Mouse (Mus musculus): Measurements from ENCODE around the gene Dgcr2. TPM values are rescaled to one million over a fixed set of nuclear protein-coding genes. Genes with fewer than 3 reads are reported as not detected.

The Dgcr2 gene
- 51.8 TPM for polyA plus RNA-seq (2017; shearing (Covaris generic))

DNA sequence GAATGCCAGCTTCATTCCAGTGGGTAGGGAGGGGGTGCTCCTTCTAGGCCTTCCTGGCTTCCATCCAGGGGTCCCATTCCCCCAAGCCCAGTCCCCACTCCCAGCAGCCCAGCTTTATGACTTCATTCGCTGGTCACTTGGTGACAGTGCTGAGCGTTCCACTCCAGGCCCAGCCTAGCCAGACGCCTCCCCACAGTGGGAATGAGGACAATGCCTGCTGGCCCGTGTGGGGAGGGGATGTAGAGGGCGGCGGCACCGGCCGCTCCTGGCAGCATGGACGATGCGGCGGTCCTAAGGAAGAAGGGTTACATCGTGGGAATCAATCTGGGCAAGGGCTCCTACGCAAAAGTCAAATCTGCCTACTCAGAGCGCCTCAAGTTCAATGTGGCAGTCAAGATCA lies at the start of gene Dgcr2, which contains the start of gene Tssk2:
TSS of gene Dgcr2 (minus strand) at position 101 of the 400 bp plus-strand sequence.
TSS of gene Tssk2 (plus strand) at position 176 of the 400 bp plus-strand sequence.

DNA sequence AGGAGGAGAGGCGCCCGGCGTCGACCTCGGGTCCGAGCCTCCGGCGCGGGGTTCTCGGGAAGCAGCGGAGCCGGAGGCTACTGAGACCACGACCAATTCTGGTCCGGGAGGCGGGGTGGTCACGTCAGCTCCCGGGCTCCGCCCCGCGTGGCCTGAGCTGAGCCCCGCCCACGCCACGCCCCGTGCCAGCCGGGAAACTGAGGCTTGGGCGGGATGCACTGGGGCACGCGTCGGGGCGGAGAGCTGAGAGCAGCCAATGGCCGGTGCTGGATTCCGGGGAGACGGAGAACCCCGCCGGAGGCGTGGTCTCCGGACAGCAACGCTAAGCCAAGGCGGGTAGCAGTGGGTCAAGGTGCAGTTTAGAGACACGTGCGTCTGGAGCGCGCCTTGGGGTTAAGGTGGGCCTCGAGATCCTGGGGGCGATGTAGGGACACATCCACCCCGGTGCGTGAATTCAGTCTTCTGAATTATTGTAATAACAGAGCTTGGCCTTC lies 29.8 kb upstream of the Dgcr2 start, which contains the start of gene Slc25a1:
TSS of gene Slc25a1 (minus strand) at position 133 of the 494 bp plus-strand sequence.

DNA sequence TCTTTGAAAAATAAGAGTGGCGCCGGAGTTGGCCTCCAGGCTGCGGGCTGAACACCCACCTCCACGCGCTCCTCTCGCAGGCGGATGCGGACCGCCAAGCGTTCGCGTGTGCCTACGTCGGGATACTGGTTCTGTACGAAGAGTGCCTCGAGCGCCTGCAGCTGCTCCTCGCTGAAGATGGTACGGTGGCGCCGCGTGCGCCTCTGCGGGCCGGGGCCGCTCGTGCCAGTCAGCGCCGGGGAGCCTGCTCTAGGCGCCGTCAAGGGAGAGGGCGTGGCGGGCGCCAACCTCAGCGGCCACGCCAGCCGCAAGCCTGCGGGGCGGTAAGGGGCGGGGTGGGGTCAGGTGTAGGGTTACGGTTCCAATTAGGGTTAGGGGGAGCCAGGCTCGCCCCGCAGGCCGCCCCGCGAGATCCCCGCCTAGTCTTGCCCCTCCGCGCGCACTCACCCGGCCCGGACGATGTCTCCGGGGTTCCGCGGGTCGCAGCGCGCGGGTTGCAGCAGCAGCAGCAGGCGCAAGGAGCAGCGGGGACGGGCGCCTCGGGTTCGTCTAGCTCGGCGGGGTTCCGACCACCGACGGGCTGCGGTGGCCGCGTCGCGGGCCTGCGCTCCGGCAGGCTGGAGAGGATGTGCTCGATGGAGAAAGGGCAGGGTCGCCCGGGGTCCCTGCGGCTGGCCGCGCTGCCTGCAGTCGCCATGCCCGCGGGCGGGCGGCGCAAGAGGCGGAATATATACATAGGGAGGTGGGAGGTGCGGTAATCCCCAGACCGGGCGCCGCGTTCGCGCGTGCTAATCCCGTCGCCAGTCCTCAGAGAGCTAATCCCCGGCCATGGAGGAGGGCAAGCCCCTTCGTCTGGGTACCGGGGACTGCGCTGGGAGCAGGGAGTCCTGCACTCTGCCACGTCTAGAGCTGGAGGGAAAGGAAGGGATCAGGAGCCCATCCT lies 16.2 kb upstream of the Dgcr2 start, which contains the start of gene Gsc2:
TSS of gene Gsc2 (minus strand) at position 753 of the 943 bp plus-strand sequence.

GRCm38 (mm10) chr16:17911052-17911595 lies 12.8 kb upstream of the Dgcr2 start, which contains the start of gene Ess2:
Gene Ess2 (minus strand): TSS chr16:17911348.

GRCm38 (mm10) chr16:17893923-17894322 lies 4.4 kb downstream of the Dgcr2 start, which contains the start of gene Tssk1:
Gene Tssk1 (plus strand): TSS chr16:17894223.

GRCm38 (mm10) chr16:17891567-17891959 lies 6.8 kb downstream of the Dgcr2 start, which contains the start of gene Gm20518:
Gene Gm20518 (minus strand): TSS chr16:17891671.

DNA sequence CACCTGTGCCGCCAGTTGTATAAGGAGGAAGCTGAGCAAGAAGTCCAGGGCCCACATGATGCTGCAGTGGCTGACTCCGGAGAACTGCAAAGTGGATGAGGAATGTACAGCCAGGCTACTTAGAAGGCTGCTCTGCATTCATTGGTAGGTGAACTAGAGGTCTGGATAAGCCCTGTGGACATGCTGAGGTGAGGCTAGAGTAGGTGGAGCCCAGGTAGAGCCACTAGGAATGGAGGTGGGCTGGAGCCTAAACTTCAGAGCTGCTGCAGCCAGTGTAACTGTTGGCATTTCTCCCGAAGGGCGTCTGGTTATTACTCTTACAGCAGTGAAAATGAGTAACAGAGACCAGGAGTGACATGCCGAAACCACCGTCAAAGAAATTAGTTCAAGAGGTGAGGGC lies 60.3 kb downstream of the Dgcr2 start, which contains the start of gene Car15:
TSS of gene Car15 (minus strand) at position 314 of the 400 bp plus-strand sequence.

DNA sequence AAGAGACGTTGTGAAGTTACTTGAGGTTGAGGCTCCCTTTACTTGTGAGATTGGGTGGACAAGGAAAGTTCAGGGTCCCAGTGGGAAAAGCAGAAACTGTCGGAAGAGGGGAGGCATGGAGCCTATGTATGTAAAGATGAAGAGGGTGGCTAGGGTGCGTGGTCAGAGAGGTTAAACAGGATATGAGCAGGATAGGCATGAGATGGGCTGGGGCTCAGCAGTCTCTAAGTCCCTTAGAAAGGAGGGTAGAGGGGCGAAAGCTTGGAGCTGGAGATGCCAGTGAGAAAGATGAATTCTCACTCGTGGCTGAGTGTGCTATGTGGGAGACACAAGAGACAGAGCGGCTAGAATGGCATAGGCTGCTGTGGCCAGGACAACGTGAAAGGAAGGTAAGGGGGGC lies 65.5 kb downstream of the Dgcr2 start, which contains the start of gene B830017H08Rik:
TSS of gene B830017H08Rik (plus strand) at position 301 of the 400 bp plus-strand sequence.

GRCm38 (mm10) chr16:17796971-17797811 lies 101.2 kb downstream of the Dgcr2 start, which contains the start of gene Scarf2:
Gene Scarf2 (plus strand): TSS chr16:17797282.

Other genes with a start within 250 kb of the Dgcr2 start
- gene Med15, start 165.7 kb downstream of the Dgcr2 start, polyA plus RNA-seq (2017; shearing (Covaris generic)), result 153 TPM
- 19.5 TPM for gene Klhl22, start 138.9 kb downstream of the Dgcr2 start, polyA plus RNA-seq (2017; shearing (Covaris generic))
- not detected for gene Scarf2, start 101.3 kb downstream of the Dgcr2 start, polyA plus RNA-seq (2017; shearing (Covaris generic))
- not detected for gene B830017H08Rik, start 65.4 kb downstream of the Dgcr2 start, polyA plus RNA-seq (2017; shearing (Covaris generic))
- 3.8 TPM for gene Car15, start 60.2 kb downstream of the Dgcr2 start, polyA plus RNA-seq (2017; shearing (Covaris generic))
- 0.32 TPM for gene Gm20518, start 6.9 kb downstream of the Dgcr2 start, polyA plus RNA-seq (2017; shearing (Covaris generic))
- gene Tssk1, start 4.3 kb downstream of the Dgcr2 start, polyA plus RNA-seq (2017; shearing (Covaris generic)), result not detected
- 0.26 TPM for gene Tssk2, start 75 bp upstream of the Dgcr2 start, polyA plus RNA-seq (2017; shearing (Covaris generic))
- gene Ess2, start 12.8 kb upstream of the Dgcr2 start, polyA plus RNA-seq (2017; shearing (Covaris generic)), result 75.4 TPM
- not detected for gene Gsc2, start 16.5 kb upstream of the Dgcr2 start, polyA plus RNA-seq (2017; shearing (Covaris generic))
- gene Slc25a1, start 29.7 kb upstream of the Dgcr2 start, polyA plus RNA-seq (2017; shearing (Covaris generic)), result 16.0 TPM
- not detected for gene Vpreb2, start 81.9 kb upstream of the Dgcr2 start, polyA plus RNA-seq (2017; shearing (Covaris generic))
- 30.9 TPM for gene Dgcr6, start 154.3 kb upstream of the Dgcr2 start, polyA plus RNA-seq (2017; shearing (Covaris generic))
- 6.0 TPM for gene Prodh, start 191.6 kb upstream of the Dgcr2 start, polyA plus RNA-seq (2017; shearing (Covaris generic))
- not detected for gene Rtn4r, start 229.1 kb upstream of the Dgcr2 start, polyA plus RNA-seq (2017; shearing (Covaris generic))